Mouse (Mus musculus) layer of hippocampus, adult 6 months (tissue): ENCODE data around the gene Bud23. TPM values are rescaled to one million over a fixed set of nuclear protein-coding genes. Genes with fewer than 3 reads are reported as not detected.

ENCODE experiments used
- long read RNA-seq, 2 experiments: library from polyadenylated mRNA; unstranded; transcript quantifications; one replicate each; pipeline ENCODE4 v2.0.0; 2019 to 2020
- polyA plus RNA-seq: library from polyadenylated mRNA; unstranded; fragments of <200 nt; fragmentation: Nextera tagmentation; gene quantifications from 2 replicates; pipeline ENCODE4 v1.2.3, GENCODE M21; 2021

Bud23 gene
- polyA plus RNA-seq = 47.5 and 49.2 TPM in 2 replicates
- long read RNA-seq, experiment 1, partial matches to known transcripts = 65 of 69 reads
- long read RNA-seq, experiment 1, other reads (novel, unspliced or antisense) = 1 of 69 reads
- long read RNA-seq, experiment 2, transcript Bud23-202 (13 exons, 1,516 nt) = major isoform, 5 of 150 reads
- long read RNA-seq, experiment 2, partial matches to known transcripts = 127 of 150 reads
- long read RNA-seq, experiment 2, other reads (novel, unspliced or antisense) = 18 of 150 reads

DNA sequence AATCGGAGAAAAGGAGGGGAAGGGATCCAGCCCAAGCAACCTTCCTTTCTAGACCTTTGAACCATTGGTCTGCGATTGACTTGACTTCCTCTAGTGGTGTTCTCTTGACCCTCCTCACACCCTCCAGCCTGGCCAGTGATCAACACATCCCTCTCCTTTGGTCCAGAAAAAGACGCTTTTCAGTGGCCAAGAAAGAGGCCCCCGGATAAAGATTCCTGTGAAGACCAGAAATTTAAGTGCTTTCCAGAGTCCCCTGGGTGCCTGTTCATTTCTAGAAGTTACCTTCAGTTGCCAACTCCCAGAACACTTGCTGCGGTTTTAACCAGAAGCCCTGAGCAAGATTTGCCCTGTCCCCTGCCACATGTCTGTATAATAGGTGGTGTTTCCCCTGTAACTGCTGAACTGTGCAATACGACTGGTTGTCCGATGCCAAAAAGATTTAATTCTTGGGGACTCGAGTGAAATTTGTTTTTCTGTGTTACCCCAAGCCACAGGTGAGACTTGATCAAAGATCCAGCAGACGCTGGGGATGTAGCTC lies at the start of gene Bud23:
Gene Bud23, minus strand, starts transcription at position 51 of the 538 bp plus-strand sequence.

GRCm38 (mm10) chr5:135089653-135090052 lies 24.9 kb upstream of the Bud23 start, which contains the start of gene Mlxipl:
Gene Mlxipl, plus strand, starts transcription at chr5:135089890.

GRCm38 (mm10) chr5:135077564-135078481 lies 13.1 kb upstream of the Bud23 start, which contains the start of gene Vps37d:
Gene Vps37d, minus strand, starts transcription at chr5:135078266.

GRCm38 (mm10) chr5:135063629-135064381 lies 954 bp downstream of the Bud23 start, which contains the start of gene Dnajc30:
Gene Dnajc30, plus strand, starts transcription at chr5:135064202.

GRCm38 (mm10) chr5:135023344-135024173 lies 41.2 kb downstream of the Bud23 start, which contains the start of gene Stx1a:
Gene Stx1a, plus strand, starts transcription at chr5:135023482.

DNA sequence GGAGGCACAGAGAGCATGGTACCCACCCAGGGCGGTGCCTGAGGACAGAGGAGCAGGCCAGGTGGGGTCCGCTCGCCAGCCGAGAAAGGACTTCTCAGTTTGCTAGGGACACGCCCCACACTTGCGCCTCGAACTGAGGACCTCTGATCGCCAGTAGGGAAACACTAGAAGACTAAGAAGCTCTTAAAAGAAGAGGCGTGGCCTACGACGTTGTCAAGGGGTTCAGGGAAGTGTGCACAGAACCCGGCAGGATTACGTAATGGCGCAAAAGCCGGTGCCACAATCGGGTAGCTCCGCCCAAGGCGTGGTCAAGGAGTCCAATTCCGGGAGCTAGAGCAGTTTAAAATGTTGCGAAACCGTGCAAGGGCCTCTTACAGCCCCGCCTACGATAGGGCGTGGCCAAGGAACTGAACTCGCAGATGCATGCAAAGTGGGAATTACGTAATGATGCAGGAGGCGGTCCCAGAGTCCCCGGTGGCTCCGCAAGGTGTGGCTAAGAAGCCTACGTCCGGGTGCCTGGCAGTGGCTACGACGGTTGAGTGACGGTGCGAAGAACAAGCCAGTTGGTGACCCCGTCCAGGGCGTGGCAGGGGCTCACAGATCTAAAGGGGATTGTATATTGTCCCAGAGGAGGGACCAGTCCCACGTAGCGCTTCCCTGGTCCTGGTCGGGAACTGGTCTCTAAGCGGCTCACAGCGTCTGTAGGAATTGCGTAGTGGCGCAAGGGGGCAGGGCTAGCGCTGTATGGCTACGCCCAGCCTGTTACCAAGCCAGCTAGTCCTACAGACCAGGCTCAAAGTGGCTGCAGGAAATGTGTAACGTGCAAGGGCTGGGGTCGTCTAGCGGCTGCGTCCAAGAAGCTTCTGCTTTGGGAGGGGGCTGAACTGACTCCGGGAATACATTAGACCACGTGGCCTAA lies 55.8 kb downstream of the Bud23 start, which contains the start of gene Abhd11:
Gene Abhd11, plus strand, starts transcription at position 482 of the 919 bp plus-strand sequence.

Other genes starting within 250 kb of the Bud23 start
- not detected in 2 replicates for gene Tmem270, start 158.2 kb downstream of the Bud23 start, polyA plus RNA-seq
- not detected in 2 replicates for gene Cldn13, start 149.4 kb downstream of the Bud23 start, polyA plus RNA-seq
- 6.6 and 7.0 TPM in 2 replicates for gene Mettl27, start 132.6 kb downstream of the Bud23 start, polyA plus RNA-seq
- not detected in 2 replicates for gene Cldn4, start 118.0 kb downstream of the Bud23 start, polyA plus RNA-seq
- 1.6 and 5.9 TPM in 2 replicates for gene Cldn3, start 78.7 kb downstream of the Bud23 start, polyA plus RNA-seq
- 42.2 and 48.0 TPM in 2 replicates for gene Abhd11, start 55.8 kb downstream of the Bud23 start, polyA plus RNA-seq
- 77.2 and 94.5 TPM in 2 replicates for gene Stx1a, start 41.5 kb downstream of the Bud23 start, polyA plus RNA-seq
- gene Dnajc30, start 757 bp downstream of the Bud23 start, polyA plus RNA-seq = 71.9 and 91.8 TPM in 2 replicates
- 2.4 and 3.7 TPM in 2 replicates for gene Vps37d, start 13.3 kb upstream of the Bud23 start, polyA plus RNA-seq
- 0.26 and 0.29 TPM in 2 replicates for gene Mlxipl, start 24.9 kb upstream of the Bud23 start, polyA plus RNA-seq
- gene Tbl2, start 84.7 kb upstream of the Bud23 start, polyA plus RNA-seq = 17.6 and 17.9 TPM in 2 replicates
- gene Bcl7b, start 103.3 kb upstream of the Bud23 start, polyA plus RNA-seq = 78.1 and 83.6 TPM in 2 replicates
- gene Baz1b, start 122.3 kb upstream of the Bud23 start, polyA plus RNA-seq = 10.4 and 12.0 TPM in 2 replicates
- 4.5 and 8.4 TPM in 2 replicates for gene Fzd9, start 186.3 kb upstream of the Bud23 start, polyA plus RNA-seq